Comparison of ENCODE assay signal across 10 mouse cellular contexts in the genomic region with DNA sequence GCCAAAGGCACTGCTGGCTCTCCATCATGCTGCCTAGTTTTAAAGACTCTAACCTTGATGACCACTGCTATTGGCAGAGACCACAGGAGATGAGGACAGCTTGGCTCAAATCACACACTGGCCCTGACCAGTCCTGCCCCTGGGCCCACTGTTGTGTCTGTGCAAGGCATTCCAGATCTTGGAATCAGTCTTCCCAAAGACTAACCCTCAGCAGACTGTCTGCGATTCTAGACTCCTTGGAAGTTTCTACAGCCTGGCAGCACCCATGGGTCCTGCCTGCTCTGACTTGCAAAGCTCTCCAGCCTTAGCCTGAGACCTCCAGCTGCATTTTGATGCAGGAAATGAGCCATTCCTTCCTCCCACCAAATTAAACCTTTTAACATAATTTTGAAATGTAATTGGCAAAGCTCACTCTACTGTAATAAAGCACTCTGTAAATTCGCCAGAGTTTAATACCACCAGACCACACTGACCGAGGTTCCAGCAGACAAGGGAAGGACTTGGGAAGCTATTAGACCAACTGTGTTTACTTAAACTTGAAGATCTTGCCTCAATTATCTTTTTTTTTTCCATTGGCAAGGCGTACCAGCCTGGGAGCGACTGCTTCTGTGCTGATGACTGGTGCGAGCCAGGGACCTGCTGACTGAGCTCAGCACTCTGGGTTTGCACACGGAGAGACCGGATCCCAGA.
DNase-seq lines count a peak whose midpoint lies in the region; ATAC-seq lines count a peak whose summit lies in the region.
"Had no signal": no experiment of that assay in that cellular context is flagged by ENCODE, and none has a peak within 500 bp of the region (broad histone marks: within the 10 kb centered on the region; RNA-seq: fewer than 3 reads in every experiment).

No protein-coding gene starts in this region.

- no peak overlapping the region for H3K9ac ChIP-seq in heart, embryonic 12.5 days
- no peak overlapping the region for H3K9ac ChIP-seq in embryonic facial prominence, embryonic 13.5 days
- no peak overlapping the region for H3K9ac ChIP-seq in intestine, embryonic 16.5 days (ENCODE audit: low read depth, low read length)
- H3K9ac ChIP-seq in hindbrain, embryonic 11.5 days (ENCODE audit: low read depth, low read length): no peak overlapping the region
- H3K9ac ChIP-seq in hindbrain, embryonic 16.5 days (ENCODE audit: low read depth, low read length): no peak overlapping the region
- H3K9ac ChIP-seq: forebrain, embryonic 15.5 days; midbrain, embryonic 13.5 days had no signal

- ATAC-seq in heart, embryonic 12.5 days (ENCODE audit: insufficient number of reproducible peaks, low FRiP score): no peak
- ATAC-seq in embryonic facial prominence, embryonic 13.5 days (ENCODE audit: insufficient number of reproducible peaks, insufficient read depth, low FRiP score, low TSS enrichment, low read depth): no peak
- ATAC-seq in intestine, embryonic 16.5 days: no peak
- no peak for ATAC-seq in hindbrain, embryonic 11.5 days (ENCODE audit: low FRiP score)
- ATAC-seq in hindbrain, embryonic 16.5 days: no peak
- ATAC-seq: forebrain, embryonic 15.5 days; midbrain, embryonic 13.5 days had no signal

- no peak overlapping the region for H3K4me3 ChIP-seq in heart, embryonic 12.5 days
- H3K4me3 ChIP-seq in embryonic facial prominence, embryonic 13.5 days: no peak overlapping the region
- no peak overlapping the region for H3K4me3 ChIP-seq in intestine, embryonic 16.5 days (ENCODE audit: low read length)
- no peak overlapping the region for H3K4me3 ChIP-seq in hindbrain, embryonic 11.5 days (ENCODE audit: low read depth, low read length)
- H3K4me3 ChIP-seq in hindbrain, embryonic 16.5 days (ENCODE audit: low read length): no peak overlapping the region
- H3K4me3 ChIP-seq: forebrain, embryonic 15.5 days; midbrain, embryonic 13.5 days had no signal

- no peak overlapping the region for H3K27ac ChIP-seq in heart, embryonic 12.5 days (ENCODE audit: poor library complexity, severe bottlenecking)
- peak overlapping the region; percentile 80 for H3K27ac ChIP-seq in embryonic facial prominence, embryonic 13.5 days
- peak overlapping the region; percentile 36 for H3K27ac ChIP-seq in intestine, embryonic 16.5 days (ENCODE audit: low read length)
- no peak overlapping the region for H3K27ac ChIP-seq in hindbrain, embryonic 11.5 days (ENCODE audit: low read depth, low read length)
- no peak overlapping the region for H3K27ac ChIP-seq in hindbrain, embryonic 16.5 days (ENCODE audit: low read depth, low read length)
- H3K27ac ChIP-seq: forebrain, embryonic 15.5 days; midbrain, embryonic 13.5 days had no signal

- H3K9me3 ChIP-seq in heart, embryonic 12.5 days (replicated peaks): no peaks in the 10 kb centered on the region
- no peaks in the 10 kb centered on the region for H3K9me3 ChIP-seq in embryonic facial prominence, embryonic 13.5 days
- no peaks in the 10 kb centered on the region for H3K9me3 ChIP-seq in intestine, embryonic 16.5 days (ENCODE audit: control insufficient read depth, low read length)
- H3K9me3 ChIP-seq in hindbrain, embryonic 11.5 days (ENCODE audit: control insufficient read depth, low read length): no peaks in the 10 kb centered on the region
- no peaks in the 10 kb centered on the region for H3K9me3 ChIP-seq in hindbrain, embryonic 16.5 days (ENCODE audit: control insufficient read depth, low read length)
- H3K9me3 ChIP-seq: forebrain, embryonic 15.5 days; midbrain, embryonic 13.5 days had no signal

- H3K36me3 ChIP-seq in heart, embryonic 12.5 days: no peaks in the 10 kb centered on the region
- no peaks in the 10 kb centered on the region for H3K36me3 ChIP-seq in embryonic facial prominence, embryonic 13.5 days
- no peaks in the 10 kb centered on the region for H3K36me3 ChIP-seq in intestine, embryonic 16.5 days (ENCODE audit: control insufficient read depth, insufficient read depth, low read length)
- H3K36me3 ChIP-seq in hindbrain, embryonic 11.5 days (ENCODE audit: control insufficient read depth, insufficient read depth, low read length): no peaks in the 10 kb centered on the region
- H3K36me3 ChIP-seq in hindbrain, embryonic 16.5 days (ENCODE audit: control insufficient read depth, insufficient read depth, low read length): no peaks in the 10 kb centered on the region
- H3K36me3 ChIP-seq: forebrain, embryonic 15.5 days; midbrain, embryonic 13.5 days had no signal

- intact Hi-C loops in left cerebral cortex, postnatal 14 days (cut with DNase I): no loop called here

- DNase-seq in heart, adult 18-20 months: peak; percentile 52 to 73
- DNase-seq in 3T3-L1 (ENCODE audit: low read depth, low spot score): peak; percentile 75
- DNase-seq in left cerebral cortex, postnatal 14 days (ENCODE audit: low spot score in 2 of 2): no peak
- no peak for DNase-seq in hindbrain, embryonic 11.5 days (ENCODE audit: low spot score)

- H3K27me3 ChIP-seq in heart, embryonic 12.5 days (replicated peaks): no peaks in the 10 kb centered on the region
- H3K27me3 ChIP-seq in embryonic facial prominence, embryonic 13.5 days: no peaks in the 10 kb centered on the region
- H3K27me3 ChIP-seq in intestine, embryonic 16.5 days (replicated peaks; ENCODE audit: control insufficient read depth, insufficient read depth, low read length): no peaks in the 10 kb centered on the region
- no peaks in the 10 kb centered on the region for H3K27me3 ChIP-seq in hindbrain, embryonic 11.5 days (ENCODE audit: control insufficient read depth, insufficient read depth, low read length)
- H3K27me3 ChIP-seq in hindbrain, embryonic 16.5 days (replicated peaks; ENCODE audit: control insufficient read depth, insufficient read depth, low read length): no peaks in the 10 kb centered on the region
- H3K27me3 ChIP-seq: forebrain, embryonic 15.5 days; midbrain, embryonic 13.5 days had no signal

- H3K4me2 ChIP-seq in heart, embryonic 12.5 days: no peak overlapping the region
- no peak overlapping the region for H3K4me2 ChIP-seq in embryonic facial prominence, embryonic 13.5 days
- no peak overlapping the region for H3K4me2 ChIP-seq in intestine, embryonic 16.5 days (ENCODE audit: low read depth, low read length)
- no peak overlapping the region for H3K4me2 ChIP-seq in hindbrain, embryonic 11.5 days (replicated peaks; ENCODE audit: low read depth, low read length)
- no peak overlapping the region for H3K4me2 ChIP-seq in hindbrain, embryonic 16.5 days (ENCODE audit: low read length)
- H3K4me2 ChIP-seq: forebrain, embryonic 15.5 days; midbrain, embryonic 13.5 days had no signal

- WGBS in heart, embryonic 12.5 days: 76% methylated on average over 8 of the region's 8 CpGs
- 52% methylated on average over 8 of the region's 8 CpGs for WGBS in embryonic facial prominence, embryonic 13.5 days
- WGBS in intestine, embryonic 16.5 days: 52% methylated on average over 8 of the region's 8 CpGs
- 89% methylated on average over 8 of the region's 8 CpGs for WGBS in hindbrain, embryonic 11.5 days
- 75% methylated on average over 8 of the region's 8 CpGs for WGBS in hindbrain, embryonic 16.5 days

- H3K4me1 ChIP-seq in heart, embryonic 12.5 days (replicated peaks): peaks cover 54% of the 10 kb centered on the region
- peaks cover 62% of the 10 kb centered on the region for H3K4me1 ChIP-seq in embryonic facial prominence, embryonic 13.5 days
- peaks cover 10% of the 10 kb centered on the region for H3K4me1 ChIP-seq in intestine, embryonic 16.5 days (ENCODE audit: control insufficient read depth, insufficient read depth, low read length)
- no peaks in the 10 kb centered on the region for H3K4me1 ChIP-seq in hindbrain, embryonic 11.5 days (replicated peaks; ENCODE audit: control insufficient read depth, insufficient read depth, low read length)
- H3K4me1 ChIP-seq in hindbrain, embryonic 16.5 days (ENCODE audit: control insufficient read depth, insufficient read depth, low read depth, low read length): no peaks in the 10 kb centered on the region; the same call in 1 of the 2 replicates

Comparison
In these comparisons a context has a peak if more than half of its experiments do, and no peak if none do; other contexts are left out.
1. DNase-seq: peak in heart, adult 18-20 months (2 of 2) and 3T3-L1 (single experiment); none in left cerebral cortex, postnatal 14 days (0 of 2) and hindbrain, embryonic 11.5 days (single experiment).
2. H3K27ac ChIP-seq: peak in embryonic facial prominence, embryonic 13.5 days (single experiment) and intestine, embryonic 16.5 days (single experiment); none in heart, embryonic 12.5 days (single experiment), hindbrain, embryonic 11.5 days (single experiment) and hindbrain, embryonic 16.5 days (single experiment).